Mouse (Mus musculus) hindbrain, embryonic 14.5 days (tissue): Measurements from ENCODE around the gene Ccdc65. TPM values are rescaled to one million over a fixed set of nuclear protein-coding genes. Genes with fewer than 3 reads are reported as not detected.

ENCODE experiments used
- ATAC-seq: fragments of 200-750 bp; cut with Nextera tagmentation; 2 replicates; pipeline ENCODE4 v1.8.0; 2017; ENCODE audit warnings: moderate number of reproducible peaks, mild to moderate bottlenecking, moderate TSS enrichment, moderate library complexity; ENCODE audit not compliant: low FRiP score
- DNase-seq: peaks from one replicate; pipeline ENCODE4 v3.0.0-alpha.2; 2015; ENCODE audit warnings: low spot score
- H3K27ac ChIP-seq: fragments of 300-500 bp; sonication (generic); 2 replicates; pipeline ENCODE4 v1.5.1; 2014; ENCODE audit warnings: mild to moderate bottlenecking, moderate library complexity
- H3K27me3 ChIP-seq: fragments of 300-500 bp; sonication (generic); 2 replicates; pipeline ENCODE4 v1.6.1; 2014; ENCODE audit warnings: mild to moderate bottlenecking, low read length, mixed read lengths; ENCODE audit not compliant: control insufficient read depth, insufficient read depth
- H3K36me3 ChIP-seq: fragments of 300-500 bp; sonication (generic); replicated peaks from 2 replicates; pipeline ENCODE4 v1.6.1; 2014; ENCODE audit not compliant: control insufficient read depth, insufficient read depth
- H3K4me1 ChIP-seq: fragments of 300-500 bp; sonication (generic); replicated peaks from 2 replicates; pipeline ENCODE4 v1.6.1; 2014; ENCODE audit warnings: antibody characterized with exemption, low read length, mixed read lengths; ENCODE audit not compliant: control insufficient read depth, insufficient read depth
- H3K4me2 ChIP-seq: fragments of 300-500 bp; sonication (generic); replicated peaks from 2 replicates; pipeline ENCODE4 v1.6.1; 2014; ENCODE audit warnings: mild to moderate bottlenecking, moderate library complexity
- H3K4me3 ChIP-seq: fragments of 300-500 bp; sonication (generic); replicated peaks from 2 replicates; pipeline ENCODE4 v1.5.1; 2014; ENCODE audit warnings: mild to moderate bottlenecking, low read length
- H3K9ac ChIP-seq: fragments of 300-500 bp; sonication (generic); 2 replicates; pipeline ENCODE4 v1.6.1; 2014
- H3K9me3 ChIP-seq: fragments of 300-500 bp; sonication (generic); 2 replicates; pipeline ENCODE4 v1.6.1; 2016; ENCODE audit warnings: low read length; ENCODE audit not compliant: control insufficient read depth
- WGBS: fragments of 180-500 bp; shearing (Covaris S2); extraction: QIAGEN DNeasy Blood & Tissue Kit; methylation state at CpG from one replicate; pipeline ENCODE4 v1.1.7; 2014; 5-methylcytosine and 5-hydroxymethylcytosine counted together
- polyA plus RNA-seq: library from polyadenylated mRNA; unstranded; fragments of >200 nt; fragmentation: Nextera tagmentation; extraction: Ambion mirVana; gene quantifications from 2 replicates; pipeline ENCODE4 v1.2.1, GENCODE M21; 2014

The Ccdc65 gene
- polyA plus RNA-seq, 1 experiment from 2014 or later = 6.6 TPM

DNA sequence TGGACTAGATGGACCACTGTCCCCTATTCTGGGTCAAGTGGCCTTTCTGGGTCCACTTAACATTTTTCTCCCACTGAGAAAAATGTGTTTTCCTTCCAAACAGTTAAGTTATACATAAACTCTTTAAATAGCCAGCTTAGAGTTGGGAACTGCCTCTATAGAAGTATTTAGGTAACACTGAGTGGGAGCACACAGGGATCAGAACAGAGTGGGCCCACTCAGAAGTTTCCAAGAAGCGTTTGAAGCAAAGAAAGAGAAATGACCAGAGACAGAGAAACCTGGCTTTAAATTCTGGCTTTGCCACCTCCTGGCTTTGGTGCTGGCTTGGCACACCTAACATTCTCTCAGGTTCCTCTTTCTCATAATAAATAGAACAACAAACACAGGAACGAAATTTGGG is 18.3 kb upstream of the Ccdc65 start:
- 75% methylated on average over 2 of the region's 2 CpGs for WGBS

DNA sequence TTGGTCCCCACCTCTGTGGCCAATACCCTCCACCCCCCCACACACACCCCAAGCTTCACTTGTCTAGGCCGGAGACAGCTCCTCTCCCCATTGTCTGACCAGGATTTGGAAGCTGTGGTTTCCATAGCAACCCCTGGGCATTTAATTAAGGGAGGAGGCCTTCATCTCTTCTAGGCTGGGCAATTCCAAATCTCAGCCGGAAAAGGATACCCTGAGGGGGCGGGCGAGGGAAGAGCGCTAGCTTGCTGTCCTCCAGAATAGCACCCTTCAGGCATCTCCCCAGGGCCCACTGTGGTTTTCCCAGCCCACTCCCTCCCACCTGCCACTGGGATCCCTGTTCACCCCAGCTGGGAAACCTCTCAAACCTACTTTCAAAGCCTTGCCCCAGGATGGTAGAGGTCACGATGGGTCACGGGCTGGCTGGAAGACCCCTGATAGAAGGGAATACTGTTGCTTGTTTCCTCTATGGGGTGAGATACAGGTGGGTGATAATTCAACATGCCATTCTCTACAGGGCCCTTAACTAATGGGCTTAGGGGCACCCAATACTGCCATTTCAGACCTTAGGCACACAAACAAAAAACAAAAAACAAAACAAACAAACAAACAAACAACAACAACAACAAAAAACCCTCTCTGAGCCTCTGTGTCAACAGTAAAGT is 16.4 kb upstream of the Ccdc65 start:
- H3K9ac ChIP-seq = peak overlapping the region; percentile 20; the same call in 1 of the 2 replicates
- H3K27ac ChIP-seq = 0 out of 2 replicates have a peak overlapping the region, but pooled peaks have one; percentile 20
- no peak overlapping the region for H3K4me3 ChIP-seq
- no peaks in the 10 kb centered on the region for H3K9me3 ChIP-seq
- ATAC-seq (0 out of 2 replicates have a peak, but pooled peaks have one; percentile 21), DNase-seq (peak; percentile 55)
- 10% methylated on average over 7 of the region's 7 CpGs for WGBS
- peaks cover 16% of the 10 kb centered on the region for H3K4me1 ChIP-seq
- no peak overlapping the region; the same call in 1 of the 2 replicates for H3K4me2 ChIP-seq
- H3K27me3 ChIP-seq = no peaks in the 10 kb centered on the region
- no peaks in the 10 kb centered on the region for H3K36me3 ChIP-seq

More for the DNA sequence above, 18.3 kb upstream of the Ccdc65 start:
- no peaks in the 10 kb centered on the region for H3K36me3 ChIP-seq
- H3K27me3 ChIP-seq = no peaks in the 10 kb centered on the region
- no peak overlapping the region for H3K27ac ChIP-seq
- no peak overlapping the region for H3K4me3 ChIP-seq
- no peak overlapping the region for H3K9ac ChIP-seq
- H3K4me1 ChIP-seq = peaks cover 16% of the 10 kb centered on the region
- no peak for DNase-seq
- H3K9me3 ChIP-seq = no peaks in the 10 kb centered on the region
- H3K4me2 ChIP-seq = no peak overlapping the region
- no peak for ATAC-seq

DNA sequence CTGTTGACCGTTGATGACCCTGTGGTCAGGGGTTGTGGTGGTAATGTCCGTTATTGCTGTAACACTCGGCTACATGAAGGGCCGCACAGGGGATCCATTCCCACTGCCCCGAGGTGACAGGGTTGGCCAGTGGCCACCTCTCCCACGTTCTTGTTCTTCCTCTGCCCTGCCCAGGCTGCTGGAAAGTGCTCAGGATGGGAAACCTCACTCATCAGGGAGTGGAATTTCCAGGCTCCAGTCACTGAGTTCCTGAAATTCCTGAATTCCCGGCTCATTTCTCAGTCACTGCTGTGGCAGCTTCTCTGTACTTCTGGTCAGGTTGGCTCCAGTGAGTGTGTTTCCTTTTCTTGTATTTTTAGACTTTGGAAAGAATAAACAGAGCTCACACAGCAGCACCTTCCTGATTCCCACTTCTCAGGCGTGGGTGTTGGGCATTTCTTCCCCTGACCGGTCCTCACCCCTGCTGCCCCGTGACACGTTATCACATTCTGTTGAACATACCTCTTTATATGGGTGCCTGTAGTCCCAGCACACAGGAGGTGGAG is 15.8 kb upstream of the Ccdc65 start:
- Histone ChIP-seq H3K4me1 (peaks cover 16% of the 10 kb centered on the region), H3K36me3 (no peaks in the 10 kb centered on the region), H3K9me3 (no peaks in the 10 kb centered on the region), H3K4me3 (no peak overlapping the region), H3K27me3 (no peaks in the 10 kb centered on the region), H3K4me2 (no peak overlapping the region), H3K9ac (no peak overlapping the region), H3K27ac (no peak overlapping the region)
- DNase-seq (no peak), ATAC-seq (no peak)
- WGBS = 51% methylated on average over 11 of the region's 11 CpGs

DNA sequence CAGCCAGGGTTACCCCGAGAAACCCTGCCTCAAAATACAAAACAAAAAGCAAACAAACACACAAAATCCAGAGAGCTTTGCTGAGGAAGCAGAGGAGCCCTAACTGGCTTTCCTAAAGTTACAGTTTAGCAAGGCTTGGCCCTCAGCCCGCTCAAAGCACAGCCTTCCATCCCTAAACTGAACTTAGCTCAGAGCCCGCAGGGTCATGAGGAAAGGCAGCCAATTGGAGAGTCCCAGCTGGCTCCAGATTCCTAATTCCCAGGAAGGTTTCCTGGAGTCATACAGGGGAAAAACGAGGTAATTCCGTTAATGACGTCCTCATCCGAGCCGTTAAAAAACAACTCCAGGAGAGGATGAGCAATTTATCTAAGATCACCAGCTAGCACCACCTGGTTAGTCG is 12.3 kb upstream of the Ccdc65 start:
- Histone ChIP-seq H3K4me3 (no peak overlapping the region), H3K4me1 (peaks cover 27% of the 10 kb centered on the region), H3K27ac (no peak overlapping the region), H3K27me3 (peaks cover 3% of the 10 kb centered on the region), H3K9ac (no peak overlapping the region), H3K36me3 (no peaks in the 10 kb centered on the region), H3K9me3 (no peaks in the 10 kb centered on the region), H3K4me2 (no peak overlapping the region)
- ATAC-seq (no peak), DNase-seq (no peak)
- 51% methylated on average over 9 of the region's 9 CpGs for WGBS

DNA sequence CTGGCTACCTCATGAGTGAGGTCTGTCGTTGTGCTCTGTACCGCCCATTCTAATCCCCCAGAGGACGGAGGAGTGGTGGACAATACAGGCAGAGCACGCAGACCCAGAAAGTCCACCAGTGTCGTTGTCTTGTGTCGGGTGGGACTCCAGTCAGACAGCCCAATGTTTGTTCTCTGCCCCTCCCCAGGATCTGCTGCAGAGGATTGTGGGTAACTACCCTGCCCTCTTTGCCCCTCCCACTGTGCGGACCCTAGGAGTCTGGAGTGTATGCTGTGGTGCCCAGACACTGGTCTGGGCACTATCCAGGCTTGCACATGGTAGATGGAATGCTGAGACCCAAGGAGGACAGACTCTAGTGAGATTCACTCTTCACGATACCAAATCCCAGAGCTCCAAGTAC is 11.8 kb upstream of the Ccdc65 start:
- WGBS = 55% methylated on average over 8 of the region's 8 CpGs
- Histone ChIP-seq H3K4me2 (no peak overlapping the region), H3K27ac (no peak overlapping the region), H3K36me3 (no peaks in the 10 kb centered on the region), H3K9me3 (no peaks in the 10 kb centered on the region), H3K27me3 (peaks cover 8% of the 10 kb centered on the region), H3K4me3 (no peak overlapping the region), H3K4me1 (peaks cover 22% of the 10 kb centered on the region), H3K9ac (no peak overlapping the region)
- ATAC-seq = no peak
- no peak for DNase-seq

DNA sequence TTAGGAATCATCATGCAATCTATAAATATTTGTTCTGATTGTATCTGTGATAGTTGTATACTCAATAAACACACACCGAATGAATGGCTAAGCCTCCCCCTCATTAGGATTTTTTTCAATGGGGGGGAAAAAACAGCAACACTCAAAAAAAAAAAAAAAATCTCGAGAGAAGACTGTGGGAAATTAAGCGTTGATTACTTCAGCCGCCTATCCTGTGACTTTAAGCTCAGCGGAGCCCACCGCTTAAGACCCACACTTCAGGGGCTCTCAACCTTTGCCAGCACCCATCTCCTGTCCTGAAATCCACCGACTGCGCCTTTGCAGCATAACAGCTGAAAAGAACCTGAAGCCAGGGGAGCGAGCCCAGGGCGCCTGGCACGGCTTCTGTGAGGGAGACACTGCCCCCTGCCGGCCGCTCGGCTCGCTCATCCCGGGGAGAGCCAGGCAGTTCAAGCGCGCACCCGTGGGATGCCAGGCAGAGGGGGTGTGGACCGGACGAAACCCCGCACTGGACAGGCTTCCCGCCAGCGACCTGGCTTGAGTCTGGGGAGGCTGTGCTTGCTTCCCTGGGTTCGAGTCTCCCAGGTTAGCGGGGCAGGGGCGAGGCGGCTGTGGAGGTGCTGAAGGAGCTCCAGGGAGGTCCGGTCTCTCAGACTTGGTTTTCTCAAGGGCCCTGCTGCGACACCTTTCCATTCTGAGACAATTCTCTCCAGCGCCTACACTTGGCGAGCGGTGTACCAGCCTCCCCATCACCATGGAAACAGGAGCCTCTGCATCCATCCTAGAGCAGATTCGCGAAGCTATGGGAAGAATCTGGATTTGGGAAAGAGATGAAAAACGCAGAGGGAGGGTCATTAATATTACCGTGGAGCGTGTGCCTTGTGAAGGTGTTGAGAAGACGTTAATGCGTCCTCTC is 8.6 kb upstream of the Ccdc65 start:
- Histone ChIP-seq H3K4me1 (peaks cover 12% of the 10 kb centered on the region), H3K4me3 (peak overlapping the region; percentile 36), H3K9ac (peak overlapping the region; percentile 55), H3K27ac (peak overlapping the region; percentile 69; the same call in 1 of the 2 replicates), H3K9me3 (no peaks in the 10 kb centered on the region), H3K36me3 (no peaks in the 10 kb centered on the region), H3K27me3 (peaks cover 21% of the 10 kb centered on the region), H3K4me2 (peak overlapping the region; percentile 74)
- DNase-seq = peak; percentile 84
- WGBS = 3% methylated on average over 40 of the region's 40 CpGs
- peak; percentile 89 for ATAC-seq

DNA sequence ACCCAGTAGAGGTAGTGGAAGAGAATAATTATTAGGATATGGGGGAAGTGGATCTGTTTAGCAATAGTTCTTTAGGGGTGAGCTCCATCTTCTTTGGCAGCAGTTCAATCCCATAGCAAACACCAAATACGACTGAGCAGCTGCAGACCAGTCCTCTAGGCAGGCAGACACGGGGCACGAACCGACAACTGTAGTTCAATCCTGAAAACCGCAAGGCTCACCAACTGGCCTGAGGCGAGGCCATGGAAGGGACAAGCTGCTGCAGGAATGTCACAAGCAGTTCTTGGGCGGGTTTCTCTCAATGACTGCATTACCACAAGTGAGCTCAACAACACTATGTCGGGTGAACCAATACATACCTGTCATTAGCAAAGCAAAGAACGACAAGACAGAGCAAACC is 3.7 kb upstream of the Ccdc65 start:
- H3K4me3 ChIP-seq = no peak overlapping the region
- H3K4me2 ChIP-seq = no peak overlapping the region
- ATAC-seq (no peak), DNase-seq (no peak)
- WGBS = 70% methylated on average over 9 of the region's 9 CpGs
- H3K27ac ChIP-seq = no peak overlapping the region
- H3K27me3 ChIP-seq = peaks cover 21% of the 10 kb centered on the region
- no peaks in the 10 kb centered on the region for H3K36me3 ChIP-seq
- H3K9me3 ChIP-seq = no peaks in the 10 kb centered on the region
- no peak overlapping the region for H3K9ac ChIP-seq
- H3K4me1 ChIP-seq = peaks cover 10% of the 10 kb centered on the region

DNA sequence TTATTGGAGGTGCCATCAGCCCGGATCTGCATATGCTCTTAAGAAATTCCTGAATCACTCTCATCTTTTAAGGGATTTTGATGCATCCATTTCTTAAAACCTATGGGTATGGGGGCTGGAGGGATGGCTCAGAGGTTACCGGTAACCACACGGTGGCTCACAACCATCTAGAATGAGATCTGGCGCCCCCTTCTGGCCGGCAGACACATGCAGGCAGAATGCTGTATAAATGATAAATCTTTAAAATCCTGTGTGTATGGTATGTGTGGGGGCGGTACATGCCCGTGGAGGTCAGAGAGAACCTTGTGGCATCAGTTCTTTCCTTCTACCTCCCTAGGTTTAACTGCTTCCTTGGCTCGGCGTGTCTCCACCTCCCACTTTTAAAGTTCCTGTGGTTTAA is 2.4 kb downstream of the Ccdc65 start:
- WGBS = 21% methylated on average over 9 of the region's 9 CpGs
- no peaks in the 10 kb centered on the region for H3K36me3 ChIP-seq
- no peaks in the 10 kb centered on the region for H3K4me1 ChIP-seq
- H3K4me2 ChIP-seq = no peak overlapping the region
- ATAC-seq = no peak
- H3K27me3 ChIP-seq = 0 out of 2 replicates have a peak, but pooled peaks cover 3% of the 10 kb centered on the region
- peak; percentile 63 for DNase-seq
- no peaks in the 10 kb centered on the region for H3K9me3 ChIP-seq
- no peak overlapping the region for H3K9ac ChIP-seq
- no peak overlapping the region for H3K4me3 ChIP-seq
- H3K27ac ChIP-seq = no peak overlapping the region

DNA sequence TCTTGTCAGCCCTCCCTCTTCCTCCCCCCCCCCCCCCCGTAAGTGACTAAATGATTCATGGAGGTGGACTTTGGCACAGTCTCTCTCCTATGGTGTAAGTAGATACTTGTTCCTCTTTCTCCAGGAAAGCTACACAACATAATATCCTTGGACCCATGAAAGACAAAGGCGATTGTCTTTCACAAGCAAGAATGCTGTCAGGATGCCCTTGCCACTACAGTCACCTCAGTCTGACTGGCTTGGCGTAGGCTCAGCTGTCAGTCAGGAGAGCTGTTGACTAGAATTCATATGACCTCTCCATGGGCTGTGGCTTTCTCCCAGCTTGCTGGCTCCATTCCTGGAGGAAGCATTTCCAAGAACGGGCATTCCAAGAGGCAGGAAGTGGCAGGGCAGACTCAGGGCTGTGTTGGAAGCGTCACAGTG is 6.2 kb downstream of the Ccdc65 start:
- DNase-seq = no peak
- Histone ChIP-seq H3K9me3 (no peaks in the 10 kb centered on the region), H3K9ac (no peak overlapping the region), H3K27ac (no peak overlapping the region), H3K4me1 (no peaks in the 10 kb centered on the region), H3K36me3 (no peaks in the 10 kb centered on the region), H3K27me3 (0 out of 2 replicates have a peak, but pooled peaks cover 3% of the 10 kb centered on the region), H3K4me2 (no peak overlapping the region), H3K4me3 (no peak overlapping the region)
- WGBS = 79% methylated on average over 4 of the region's 5 CpGs
- ATAC-seq = no peak
